Mouse (Mus musculus): ENCODE results near the gene Cux1.

- no peak for TF ChIP-seq CTCF (IDR thresholded peaks at IDR 0.05; ENCODE audit: insufficient read depth, low read depth, low read length)
- TF ChIP-seq POLR2A (IDR thresholded peaks at IDR 0.05; ENCODE audit: insufficient read depth, low read depth, low read length): no peak
Measured at GRCm38 (mm10) chr5:136266077-136266476, 301.2 kb downstream of the Cux1 start.

Data from olfactory bulb, adult 2 months (tissue).